Mouse (Mus musculus) heart, embryonic 13.5 days (tissue): ENCODE results near the gene Rps6ka1. TPM values are rescaled to one million over a fixed set of nuclear protein-coding genes. Genes with fewer than 3 reads are reported as not detected.
A peak's percentile ranks its signal among the peaks of the same experiment; 100 is the strongest.
"Not testable (repeated sequence)": the region's sequence is repeated elsewhere in the genome, so short reads cannot be mapped to it uniquely, and the experiment has no call there.

Experiments used
- ATAC-seq: fragments of 200-750 bp; cut with Nextera tagmentation; 2 replicates; pipeline ENCODE4 v1.8.0; 2017; ENCODE audit warnings: moderate TSS enrichment; ENCODE audit not compliant: insufficient number of reproducible peaks, low FRiP score, low TSS enrichment; ENCODE audit errors: extremely low read depth
- H3K27ac ChIP-seq: fragments of 300-500 bp; sonication (generic); replicated peaks from 2 replicates; pipeline ENCODE4 v1.5.1; 2015; ENCODE audit warnings: moderate library complexity, mild to moderate bottlenecking, inconsistent platforms
- H3K27me3 ChIP-seq: fragments of 300-500 bp; sonication (generic); replicated peaks from 2 replicates; pipeline ENCODE4 v1.6.1; 2015; ENCODE audit warnings: mild to moderate bottlenecking, inconsistent platforms
- H3K36me3 ChIP-seq: fragments of 300-500 bp; sonication (generic); 2 replicates; pipeline ENCODE4 v1.6.1; 2015; ENCODE audit warnings: mild to moderate bottlenecking, inconsistent platforms
- H3K4me1 ChIP-seq: fragments of 300-500 bp; sonication (generic); 2 replicates; pipeline ENCODE4 v1.6.1; 2015; ENCODE audit warnings: inconsistent platforms
- H3K4me2 ChIP-seq: fragments of 300-500 bp; sonication (generic); 2 replicates; pipeline ENCODE4 v1.6.1; 2015; ENCODE audit warnings: inconsistent platforms, mild to moderate bottlenecking, moderate library complexity
- H3K4me3 ChIP-seq: fragments of 300-500 bp; sonication (generic); 2 replicates; pipeline ENCODE4 v1.5.1; 2015; ENCODE audit warnings: moderate library complexity, mild to moderate bottlenecking, inconsistent platforms
- H3K9ac ChIP-seq: fragments of 300-500 bp; sonication (generic); 2 replicates; pipeline ENCODE4 v1.6.1; 2015; ENCODE audit warnings: inconsistent platforms, mild to moderate bottlenecking, moderate library complexity
- H3K9me3 ChIP-seq: fragments of 300-500 bp; sonication (generic); 2 replicates; pipeline ENCODE4 v1.6.1; 2016; ENCODE audit warnings: inconsistent platforms
- WGBS: fragments of 180-500 bp; shearing (Covaris S2); methylation state at CpG from one replicate; pipeline ENCODE4 v1.1.7; 2015; ENCODE audit warnings: mixed read lengths; 5-methylcytosine and 5-hydroxymethylcytosine counted together
- polyA plus RNA-seq: library from polyadenylated mRNA; unstranded; fragments of >200 nt; fragmentation: Nextera tagmentation; extraction: Ambion mirVana; gene quantifications from 2 replicates; pipeline ENCODE4 v1.2.1, GENCODE M21; 2015

The Rps6ka1 gene
- polyA plus RNA-seq, 1 experiment from 2014 or later: 18.9 TPM

DNA sequence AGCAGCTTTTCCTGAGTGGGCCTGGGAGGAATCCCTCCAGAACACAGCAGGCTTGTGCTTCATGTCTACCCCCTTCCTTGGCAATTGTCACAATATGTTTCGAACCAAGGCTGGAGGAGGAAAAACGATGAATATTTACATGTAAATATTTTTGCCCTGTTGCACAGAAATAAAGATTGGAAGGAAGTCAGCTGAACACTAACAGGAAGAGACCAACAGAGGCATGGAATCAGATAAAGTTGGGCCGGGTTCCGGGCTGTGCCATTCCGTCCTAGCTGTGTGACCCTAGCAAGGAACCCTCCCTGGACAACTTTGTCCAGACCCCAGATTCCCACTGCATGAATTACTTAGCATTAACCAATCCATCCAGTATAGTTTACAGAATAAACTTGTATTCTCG lies 20.5 kb upstream of the Rps6ka1 start:
- WGBS: 86% methylated on average over 6 of the region's 6 CpGs
- H3K36me3 ChIP-seq: no peaks in the 10 kb centered on the region
- peaks cover 17% of the 10 kb centered on the region for H3K4me1 ChIP-seq
- ATAC-seq: no peak
- H3K4me2 ChIP-seq: no peak overlapping the region
- H3K9ac ChIP-seq: no peak overlapping the region
- H3K27ac ChIP-seq: no peak overlapping the region
- no peaks in the 10 kb centered on the region for H3K9me3 ChIP-seq
- H3K4me3 ChIP-seq: no peak overlapping the region
- H3K27me3 ChIP-seq: no peaks in the 10 kb centered on the region

DNA sequence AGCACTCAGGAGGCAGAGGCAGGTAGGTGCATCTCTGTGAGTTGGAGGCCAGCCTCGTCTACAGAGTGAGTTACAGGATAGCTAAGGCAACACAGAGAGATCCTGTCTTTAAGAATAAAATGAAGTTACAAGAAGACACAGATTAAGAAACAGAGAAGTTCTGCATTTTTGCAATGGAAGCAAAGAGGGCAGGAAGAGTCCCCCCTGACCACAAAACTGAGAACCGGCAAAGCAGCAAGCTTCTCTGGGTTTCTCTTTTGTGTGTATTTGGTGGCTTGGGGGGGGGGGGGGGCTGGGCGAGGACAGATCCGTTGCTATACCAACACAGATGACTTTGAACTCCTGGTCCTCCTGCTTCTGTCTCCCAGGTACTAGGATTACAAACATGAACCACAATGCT lies 19.5 kb upstream of the Rps6ka1 start:
- 50% methylated on average over 4 of the region's 4 CpGs for WGBS
- Histone ChIP-seq H3K9ac (no peak overlapping the region), H3K27ac (no peak overlapping the region), H3K4me1 (peaks cover 17% of the 10 kb centered on the region), H3K4me2 (no peak overlapping the region), H3K36me3 (no peaks in the 10 kb centered on the region), H3K9me3 (no peaks in the 10 kb centered on the region), H3K4me3 (no peak overlapping the region), H3K27me3 (no peaks in the 10 kb centered on the region)
- no peak for ATAC-seq

DNA sequence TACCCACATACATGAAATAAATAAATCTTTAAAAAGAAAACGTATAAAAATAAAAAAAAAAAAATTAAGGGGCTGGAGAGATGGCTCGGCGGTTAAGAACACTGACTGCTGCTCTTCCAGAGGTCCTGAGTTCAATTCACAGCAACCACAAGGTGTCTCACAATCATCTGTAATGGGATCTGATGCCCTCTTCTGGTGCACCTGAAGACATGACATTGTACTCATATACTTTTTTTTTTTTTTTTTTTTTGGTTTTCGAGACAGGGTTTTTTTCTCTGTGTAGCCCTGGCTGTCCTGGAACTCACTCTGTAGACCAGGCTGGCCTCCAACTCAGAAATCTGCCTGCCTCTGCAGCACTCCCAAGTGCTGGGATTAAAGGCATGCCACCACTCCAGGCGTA lies 18.7 kb upstream of the Rps6ka1 start:
- not testable (repeated sequence) for H3K4me3 ChIP-seq, H3K27ac ChIP-seq, ATAC-seq, H3K36me3 ChIP-seq, H3K9ac ChIP-seq, H3K9me3 ChIP-seq, H3K4me2 ChIP-seq, H3K27me3 ChIP-seq
- 75% methylated on average over 5 of the region's 5 CpGs for WGBS
- peaks cover 16% of the 10 kb centered on the region for H3K4me1 ChIP-seq

DNA sequence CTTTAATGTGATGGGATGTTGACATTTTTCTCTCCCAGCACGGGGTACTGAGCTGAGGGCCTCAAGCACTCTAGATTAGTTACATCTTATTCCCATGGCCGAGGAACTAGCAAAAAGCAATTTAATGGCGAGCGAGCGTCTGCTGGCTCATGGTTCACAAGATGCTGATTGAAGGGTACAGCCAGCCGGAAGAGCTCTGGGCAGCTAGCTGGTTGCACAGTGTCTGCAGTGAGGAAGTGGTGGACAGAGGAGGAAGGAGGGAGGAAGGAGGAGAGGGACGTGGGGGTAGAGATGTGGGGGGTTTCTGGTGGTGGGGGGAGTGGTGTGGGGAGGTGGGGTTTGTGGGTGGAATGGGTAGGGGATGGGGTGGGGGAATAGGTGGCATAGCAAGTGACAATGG lies 17.6 kb upstream of the Rps6ka1 start:
- Histone ChIP-seq H3K36me3 (no peaks in the 10 kb centered on the region), H3K4me2 (no peak overlapping the region), H3K27ac (no peak overlapping the region), H3K9me3 (no peaks in the 10 kb centered on the region), H3K9ac (no peak overlapping the region), H3K4me3 (no peak overlapping the region), H3K27me3 (no peaks in the 10 kb centered on the region), H3K4me1 (peaks cover 12% of the 10 kb centered on the region)
- 79% methylated on average over 7 of the region's 7 CpGs for WGBS
- ATAC-seq: no peak

DNA sequence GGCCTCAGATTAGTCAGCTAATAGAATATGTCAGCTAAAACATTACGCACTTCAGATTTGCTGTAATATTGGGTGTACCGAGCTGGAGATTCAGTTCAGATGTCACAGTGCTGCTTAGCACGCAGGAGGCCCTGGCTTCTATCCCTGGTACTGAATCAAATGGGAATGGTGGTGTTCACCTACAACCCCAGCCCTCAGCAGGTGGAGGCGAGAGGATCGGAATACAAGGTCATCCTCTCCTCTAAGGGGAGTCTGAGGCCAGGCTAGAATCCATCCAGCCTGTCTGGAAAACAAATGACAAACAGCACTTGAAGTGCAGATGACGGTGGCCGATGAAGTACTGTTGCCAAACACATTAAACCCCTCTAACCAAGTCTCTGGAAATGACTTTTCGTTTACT lies 16.7 kb upstream of the Rps6ka1 start:
- 78% methylated on average over 8 of the region's 8 CpGs for WGBS
- H3K4me2 ChIP-seq: no peak overlapping the region
- ATAC-seq: no peak
- H3K4me3 ChIP-seq: no peak overlapping the region
- H3K4me1 ChIP-seq: peaks cover 7% of the 10 kb centered on the region
- H3K9ac ChIP-seq: no peak overlapping the region
- no peaks in the 10 kb centered on the region for H3K27me3 ChIP-seq
- no peak overlapping the region for H3K27ac ChIP-seq
- H3K36me3 ChIP-seq: no peaks in the 10 kb centered on the region
- no peaks in the 10 kb centered on the region for H3K9me3 ChIP-seq

DNA sequence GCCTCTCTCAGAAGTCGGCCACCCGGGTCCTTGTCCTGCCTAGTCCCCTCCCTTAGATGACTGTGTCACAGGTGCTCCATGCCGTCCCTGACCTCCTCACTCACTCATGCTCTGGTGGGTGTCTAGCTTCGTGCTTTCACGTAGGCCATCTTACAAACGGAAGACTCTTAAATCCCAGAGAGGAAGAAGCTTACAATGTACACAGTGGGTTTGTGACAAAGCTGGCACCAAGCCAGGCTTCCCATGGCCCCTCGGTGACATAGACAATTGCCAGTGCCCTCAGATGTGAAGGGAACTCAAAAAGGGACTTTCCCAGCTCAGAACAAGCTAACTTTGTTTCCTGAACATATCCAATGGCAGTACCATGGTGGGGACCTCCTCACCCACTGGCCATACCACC lies 15.8 kb upstream of the Rps6ka1 start:
- Histone ChIP-seq H3K9me3 (no peaks in the 10 kb centered on the region), H3K9ac (no peak overlapping the region), H3K27ac (peak overlapping the region; percentile 50; the same call in 1 of the 2 replicates), H3K4me1 (peaks cover 12% of the 10 kb centered on the region), H3K27me3 (no peaks in the 10 kb centered on the region), H3K4me3 (no peak overlapping the region), H3K4me2 (no peak overlapping the region), H3K36me3 (no peaks in the 10 kb centered on the region)
- 55% methylated on average over 7 of the region's 7 CpGs for WGBS
- no peak for ATAC-seq

DNA sequence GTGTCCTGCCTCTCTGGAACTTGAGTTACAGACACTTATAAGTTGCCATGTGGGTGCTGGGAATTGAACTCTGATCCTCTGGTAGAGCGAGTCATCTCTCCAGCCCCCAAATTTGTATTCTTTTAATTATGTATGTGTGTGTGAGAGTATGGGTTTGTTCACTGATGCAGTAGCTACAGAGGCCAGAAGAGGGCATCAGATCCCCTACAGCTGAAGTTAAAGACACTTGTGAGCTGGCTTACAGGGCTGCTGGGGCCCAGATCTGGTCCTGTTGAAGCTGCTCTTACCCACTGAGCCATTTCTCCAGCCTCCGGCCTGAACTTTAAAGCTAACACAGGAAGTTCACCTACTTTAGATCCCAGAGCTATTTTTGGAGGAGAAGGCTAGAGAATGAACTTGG lies 14.9 kb upstream of the Rps6ka1 start:
- ATAC-seq: no peak
- no peaks in the 10 kb centered on the region for H3K36me3 ChIP-seq
- H3K4me2 ChIP-seq: no peak overlapping the region
- no peak overlapping the region for H3K27ac ChIP-seq
- 88% methylated on average over 2 of the region's 2 CpGs for WGBS
- no peak overlapping the region for H3K4me3 ChIP-seq
- H3K9ac ChIP-seq: no peak overlapping the region
- H3K9me3 ChIP-seq: no peaks in the 10 kb centered on the region
- H3K27me3 ChIP-seq: no peaks in the 10 kb centered on the region
- H3K4me1 ChIP-seq: peaks cover 18% of the 10 kb centered on the region

DNA sequence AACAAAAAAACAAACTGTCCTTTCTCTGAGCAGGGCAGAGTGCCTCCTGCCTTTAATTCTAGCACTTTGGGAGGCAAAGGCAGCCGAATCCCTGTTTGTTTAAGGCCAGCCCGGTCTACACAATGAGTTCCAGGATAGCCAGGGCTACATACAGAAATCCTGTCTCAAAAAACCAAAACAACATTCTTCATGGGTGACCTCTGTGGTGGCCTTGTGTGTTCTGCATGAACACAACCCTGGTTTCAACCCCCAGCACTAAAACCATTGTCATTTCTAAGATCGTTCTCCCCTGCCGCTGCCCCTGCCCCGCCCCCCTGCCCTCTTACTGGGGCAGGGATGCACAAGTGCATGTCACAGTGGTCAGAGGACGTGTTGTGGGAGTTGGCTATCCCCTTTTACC lies 13.3 kb upstream of the Rps6ka1 start:
- Histone ChIP-seq H3K36me3 (no peaks in the 10 kb centered on the region), H3K4me3 (no peak overlapping the region), H3K4me1 (peaks cover 18% of the 10 kb centered on the region), H3K9me3 (no peaks in the 10 kb centered on the region), H3K27me3 (no peaks in the 10 kb centered on the region), H3K27ac (no peak overlapping the region), H3K4me2 (no peak overlapping the region), H3K9ac (no peak overlapping the region)
- WGBS: 80% methylated on average over 6 of the region's 6 CpGs
- no peak for ATAC-seq

DNA sequence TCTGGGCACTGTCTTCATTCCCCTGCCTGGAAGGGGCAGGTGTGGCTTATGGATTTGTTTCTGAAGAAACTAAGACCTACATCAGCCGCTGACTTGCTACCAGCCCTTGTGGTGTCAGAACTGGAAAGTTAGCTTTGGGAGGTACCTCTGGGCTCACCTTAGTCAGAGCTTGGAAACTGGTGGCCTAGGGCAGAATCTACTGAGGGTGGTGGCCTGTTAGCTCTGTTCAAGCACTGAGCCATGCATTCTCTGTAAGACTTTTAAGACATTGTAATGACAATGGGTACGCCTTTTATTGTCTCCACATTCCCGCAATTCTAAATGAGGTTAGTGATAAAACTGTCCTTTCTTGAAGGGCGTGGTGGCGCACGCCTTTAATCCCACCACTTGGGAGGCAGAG lies 12.8 kb upstream of the Rps6ka1 start:
- no peak overlapping the region for H3K9ac ChIP-seq
- ATAC-seq: no peak
- H3K36me3 ChIP-seq: no peaks in the 10 kb centered on the region
- no peak overlapping the region for H3K4me3 ChIP-seq
- 87% methylated on average over 6 of the region's 6 CpGs for WGBS
- H3K27me3 ChIP-seq: no peaks in the 10 kb centered on the region
- no peaks in the 10 kb centered on the region for H3K9me3 ChIP-seq
- no peak overlapping the region for H3K4me2 ChIP-seq
- H3K27ac ChIP-seq: no peak overlapping the region
- peaks cover 18% of the 10 kb centered on the region for H3K4me1 ChIP-seq

DNA sequence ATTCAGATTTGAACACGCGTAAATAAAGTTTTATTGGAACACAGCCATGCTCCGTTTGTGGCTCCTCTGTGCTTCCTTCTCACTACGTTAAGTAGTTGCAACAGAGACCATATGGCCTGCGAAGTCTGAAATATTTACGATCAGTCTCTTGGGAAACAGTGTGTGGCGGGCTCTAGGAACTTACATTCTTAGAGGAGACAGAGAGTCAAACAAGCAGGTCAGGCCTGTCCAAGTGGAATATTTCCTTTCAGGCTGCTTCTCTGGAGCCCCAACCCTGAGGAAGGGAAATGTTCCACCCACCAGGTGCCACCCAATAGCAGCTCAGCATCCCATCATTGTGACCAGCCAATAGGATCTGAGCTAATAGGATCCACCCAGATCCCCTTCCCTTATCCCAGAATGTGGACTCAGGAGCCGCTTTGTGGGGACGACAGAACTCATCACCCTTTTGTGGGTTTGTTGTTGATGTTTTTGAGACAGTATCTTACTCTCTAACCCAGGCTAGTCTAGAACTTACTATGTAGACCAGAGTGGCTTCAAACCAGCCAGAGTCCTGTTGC lies 11.7 kb upstream of the Rps6ka1 start:
- Histone ChIP-seq H3K9ac (no peak overlapping the region), H3K36me3 (no peaks in the 10 kb centered on the region), H3K27ac (no peak overlapping the region), H3K4me3 (no peak overlapping the region), H3K4me1 (peaks cover 18% of the 10 kb centered on the region), H3K4me2 (no peak overlapping the region), H3K9me3 (no peaks in the 10 kb centered on the region), H3K27me3 (no peaks in the 10 kb centered on the region)
- no peak for ATAC-seq
- 62% methylated on average over 9 of the region's 9 CpGs for WGBS

DNA sequence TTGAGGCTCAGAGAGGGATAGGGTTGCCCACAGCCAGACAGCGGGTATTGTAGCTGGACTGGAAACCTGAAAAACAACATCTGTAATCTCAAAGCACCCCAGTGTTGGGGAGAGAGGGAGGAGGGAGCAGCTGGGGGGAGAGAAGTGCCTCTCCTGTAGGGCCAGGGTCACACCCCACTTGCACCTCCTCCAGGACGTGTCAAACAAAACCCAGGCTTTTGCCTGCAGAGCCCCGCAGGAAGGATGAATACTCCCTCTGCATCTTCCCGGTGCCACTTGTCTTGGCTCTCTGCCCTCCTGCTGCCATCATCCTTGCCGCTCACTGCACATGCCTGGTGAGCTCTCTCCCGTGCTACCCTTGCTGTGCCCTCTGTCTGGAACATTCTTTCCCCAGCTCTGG lies 10.6 kb upstream of the Rps6ka1 start:
- Histone ChIP-seq H3K4me2 (no peak overlapping the region), H3K27ac (no peak overlapping the region), H3K9ac (0 out of 2 replicates have a peak overlapping the region, but pooled peaks have one; percentile 21), H3K4me1 (peaks cover 12% of the 10 kb centered on the region), H3K9me3 (no peaks in the 10 kb centered on the region), H3K36me3 (no peaks in the 10 kb centered on the region), H3K27me3 (0 out of 2 replicates have a peak, but pooled peaks cover 3% of the 10 kb centered on the region), H3K4me3 (no peak overlapping the region)
- ATAC-seq: no peak
- WGBS: 17% methylated on average over 6 of the region's 6 CpGs

DNA sequence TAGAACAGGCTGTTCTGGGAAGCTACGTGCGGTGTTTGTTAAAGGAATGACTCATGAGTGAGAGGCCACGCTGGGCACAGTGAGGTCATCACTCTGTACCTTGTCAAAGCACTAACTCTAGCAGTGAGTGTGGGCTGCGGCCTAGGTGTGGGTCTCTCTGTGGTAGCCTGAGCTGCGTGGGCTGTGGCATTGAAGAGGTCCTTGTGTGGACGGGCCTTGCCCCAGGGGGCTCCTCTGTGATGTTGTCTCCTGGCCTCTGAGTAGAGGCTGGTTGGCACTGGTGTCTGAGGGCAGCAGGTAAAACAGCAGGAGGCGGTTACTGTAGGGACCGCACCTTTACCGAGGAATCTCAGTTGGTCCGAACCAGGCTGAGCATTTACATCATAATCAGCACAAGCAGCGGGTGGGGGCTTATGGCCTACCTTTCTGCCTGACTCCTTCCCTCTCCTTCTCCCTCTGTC lies 9.9 kb upstream of the Rps6ka1 start:
- no peaks in the 10 kb centered on the region for H3K9me3 ChIP-seq
- no peak overlapping the region for H3K4me2 ChIP-seq
- no peak overlapping the region for H3K27ac ChIP-seq
- H3K36me3 ChIP-seq: no peaks in the 10 kb centered on the region
- no peak overlapping the region for H3K9ac ChIP-seq
- no peak overlapping the region for H3K4me3 ChIP-seq
- 0 out of 2 replicates have a peak, but pooled peaks cover 3% of the 10 kb centered on the region for H3K27me3 ChIP-seq
- WGBS: 63% methylated on average over 11 of the region's 11 CpGs
- H3K4me1 ChIP-seq: peaks cover 10% of the 10 kb centered on the region
- no peak for ATAC-seq
